Mouse (Mus musculus): ENCODE measurements around the gene Try4. TPM values are rescaled to one million over a fixed set of nuclear protein-coding genes. Genes with fewer than 3 reads are reported as not detected.
"Not testable (repeated sequence)": the region's sequence is repeated elsewhere in the genome, so short reads cannot be mapped to it uniquely, and the experiment has no call there.

Try4 gene
- total RNA-seq (2021), result not detected
- long read RNA-seq, experiment 1, result 0 reads
- long read RNA-seq, experiment 2, result 0 reads

- DNase-seq, result no peak
These were observed at the start of gene Try4 for GRCm38 (mm10) chr6:41301969-41302368. Gene Try4, plus strand, starts transcription at chr6:41302269.

DNA sequence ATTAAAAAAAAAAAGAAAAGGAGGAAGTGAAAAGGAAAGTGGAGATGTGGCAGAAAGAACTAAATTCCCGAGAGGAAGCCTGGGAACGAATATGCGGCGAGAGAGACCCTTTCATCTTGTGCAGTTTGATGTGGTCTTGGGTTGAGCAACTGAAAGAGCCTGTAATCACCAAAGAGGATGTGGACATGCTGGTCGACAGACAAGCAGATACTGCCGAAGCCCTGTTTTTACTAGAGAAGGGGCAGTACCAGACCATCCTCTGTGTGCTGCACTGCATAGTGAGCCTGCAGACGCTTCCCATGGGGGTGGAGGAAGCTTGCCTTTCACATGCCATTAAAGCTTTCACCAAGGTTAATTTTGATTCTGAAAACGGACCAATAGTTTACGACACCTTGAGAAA is 48.8 kb upstream of the Try4 start:
- not testable (repeated sequence) for DNase-seq

GRCm38 (mm10) chr6:41256424-41256823 is 45.6 kb upstream of the Try4 start:
- no peak for DNase-seq

DNA sequence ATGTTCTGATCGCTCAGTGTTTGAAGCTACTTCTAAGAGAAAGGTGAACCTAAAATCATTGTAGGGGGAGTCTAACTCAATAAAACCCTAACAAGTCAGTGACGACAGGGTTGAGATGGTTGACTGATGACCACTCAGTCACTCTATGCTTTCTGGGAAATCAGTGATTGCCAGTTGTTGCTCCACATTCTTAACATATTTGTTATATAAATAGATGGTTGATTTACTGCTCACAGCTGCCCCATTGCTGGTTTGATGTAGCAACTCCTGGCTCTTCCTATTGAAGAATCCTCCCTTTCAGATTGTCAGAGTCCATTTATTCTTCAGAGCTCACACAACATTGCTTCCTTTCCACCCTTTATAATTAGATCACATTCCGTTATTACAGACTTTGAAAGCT is 44.6 kb upstream of the Try4 start:
- DNase-seq, result no peak

- DNase-seq, result no peak
These were observed 39.3 kb upstream of the Try4 start for GRCm38 (mm10) chr6:41262796-41263195.

DNA sequence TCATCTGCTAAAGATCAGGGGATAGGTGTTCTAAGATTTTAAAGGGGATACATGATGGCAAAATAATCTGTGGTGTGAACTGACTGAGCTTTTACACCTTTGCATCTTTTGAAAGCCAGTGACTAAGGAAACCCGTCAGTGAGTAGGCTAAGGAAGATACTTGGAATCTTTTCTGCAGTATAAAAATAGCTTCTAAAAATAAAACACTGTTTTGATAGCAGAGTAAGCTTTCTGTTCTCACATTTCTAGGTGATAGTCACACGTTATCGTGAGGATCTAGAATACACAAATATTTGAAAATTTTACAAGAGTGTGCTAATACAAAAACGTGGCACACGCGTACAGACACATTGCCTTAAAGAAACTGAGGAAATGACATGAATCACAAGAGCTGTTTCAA is 35.9 kb upstream of the Try4 start:
- no peak for DNase-seq

GRCm38 (mm10) chr6:41298255-41298654 is 3.8 kb upstream of the Try4 start:
- no peak for DNase-seq

- not testable (repeated sequence) for DNase-seq
These were observed 14.7 kb downstream of the Try4 start, which contains the start of gene Try5 for GRCm38 (mm10) chr6:41316741-41317140. Gene Try5, minus strand, starts transcription at chr6:41316841.

DNA sequence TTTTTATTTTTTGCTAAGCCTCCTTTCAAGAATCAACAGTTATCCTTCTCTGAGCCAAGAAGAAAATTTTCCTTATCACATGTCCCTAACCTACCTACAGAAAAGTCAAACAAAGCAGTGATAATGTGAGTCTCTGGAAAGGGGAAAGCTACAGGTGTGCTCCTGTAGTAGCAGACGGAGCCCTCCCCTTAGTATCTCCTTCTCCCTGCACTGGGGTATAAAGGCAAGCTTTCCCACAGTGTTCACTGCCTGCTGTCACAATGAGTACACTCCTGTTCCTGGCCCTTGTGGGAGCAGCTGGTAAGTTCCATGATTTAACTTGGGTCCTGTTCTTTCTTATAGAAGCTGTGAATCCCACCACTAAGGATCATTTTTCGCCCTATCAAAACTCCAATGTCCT is 51.9 kb downstream of the Try4 start, which contains the start of gene Try10:
Gene Try10, plus strand, starts transcription at position 174 of the 400 bp plus-strand sequence.
- no peak for DNase-seq

Other genes starting within 250 kb of the Try4 start
- gene Try5, start 14.6 kb downstream of the Try4 start, total RNA-seq (2021), result not detected
- gene Try10, start 51.8 kb downstream of the Try4 start, total RNA-seq (2021), result not detected
- gene Prss3, start 75.4 kb downstream of the Try4 start, total RNA-seq (2021), result not detected
- gene Gm5771, start 90.1 kb downstream of the Try4 start, total RNA-seq (2021), result not detected
- not detected for gene Gm10334, start 143.9 kb downstream of the Try4 start, total RNA-seq (2021)
- not detected for gene Prss1, start 156.7 kb downstream of the Try4 start, total RNA-seq (2021)
- gene Prss2, start 219.5 kb downstream of the Try4 start, total RNA-seq (2021), result not detected